Mouse (Mus musculus) midbrain, embryonic 16.5 days (tissue): ENCODE measurements around the gene Slc25a24. TPM values are rescaled to one million over a fixed set of nuclear protein-coding genes. Genes with fewer than 3 reads are reported as not detected.

Experiments used
- ATAC-seq: fragments of 200-750 bp; cut with Nextera tagmentation; 2 replicates; pipeline ENCODE4 v1.8.0; 2017; ENCODE audit warnings: moderate TSS enrichment
- H3K27ac ChIP-seq: fragments of 300-500 bp; sonication (generic); 2 replicates; pipeline ENCODE4 v1.5.1; 2014; ENCODE audit warnings: mild to moderate bottlenecking, low read length, mixed read lengths
- H3K27me3 ChIP-seq: fragments of 300-500 bp; sonication (generic); 2 replicates; pipeline ENCODE4 v1.6.1; 2014; ENCODE audit warnings: low read depth, low read length, mixed read lengths; ENCODE audit not compliant: control insufficient read depth, insufficient read depth
- H3K36me3 ChIP-seq: fragments of 300-500 bp; sonication (generic); 2 replicates; pipeline ENCODE4 v1.6.1; 2014; ENCODE audit warnings: mild to moderate bottlenecking, low read length, moderate library complexity, mixed read lengths; ENCODE audit not compliant: control insufficient read depth, insufficient read depth
- H3K4me1 ChIP-seq: fragments of 300-500 bp; sonication (generic); 2 replicates; pipeline ENCODE4 v1.6.1; 2014; ENCODE audit warnings: mild to moderate bottlenecking, low read length, mixed read lengths; ENCODE audit not compliant: control insufficient read depth, insufficient read depth
- H3K4me2 ChIP-seq: fragments of 300-500 bp; sonication (generic); 2 replicates; pipeline ENCODE4 v1.6.1; 2014; ENCODE audit warnings: mild to moderate bottlenecking, low read length, mixed read lengths
- H3K4me3 ChIP-seq: fragments of 300-500 bp; sonication (generic); 2 replicates; pipeline ENCODE4 v1.5.1; 2014; ENCODE audit warnings: low read depth, mild to moderate bottlenecking, low read length, moderate library complexity, mixed read lengths
- H3K9ac ChIP-seq: fragments of 300-500 bp; sonication (generic); 2 replicates; pipeline ENCODE4 v1.6.1; 2014; ENCODE audit warnings: low read depth, low read length, mixed read lengths
- H3K9me3 ChIP-seq: fragments of 300-500 bp; sonication (generic); replicated peaks from 2 replicates; pipeline ENCODE4 v1.6.1; 2014; ENCODE audit warnings: mild to moderate bottlenecking, low read length, mixed read lengths; ENCODE audit not compliant: control insufficient read depth, poor library complexity, severe bottlenecking
- WGBS: fragments of 180-500 bp; shearing (Covaris S2); extraction: QIAGEN DNeasy Blood & Tissue Kit; methylation state at CpG from one replicate; pipeline ENCODE4 v1.1.7; 2014; 5-methylcytosine and 5-hydroxymethylcytosine counted together
- polyA plus RNA-seq: library from polyadenylated mRNA; unstranded; fragments of >200 nt; fragmentation: Nextera tagmentation; extraction: Ambion mirVana; gene quantifications from 2 replicates; pipeline ENCODE4 v1.2.1, GENCODE M21; 2015

The Slc25a24 gene
- polyA plus RNA-seq, 1 experiment from 2014 or later: 4.3 TPM

DNA sequence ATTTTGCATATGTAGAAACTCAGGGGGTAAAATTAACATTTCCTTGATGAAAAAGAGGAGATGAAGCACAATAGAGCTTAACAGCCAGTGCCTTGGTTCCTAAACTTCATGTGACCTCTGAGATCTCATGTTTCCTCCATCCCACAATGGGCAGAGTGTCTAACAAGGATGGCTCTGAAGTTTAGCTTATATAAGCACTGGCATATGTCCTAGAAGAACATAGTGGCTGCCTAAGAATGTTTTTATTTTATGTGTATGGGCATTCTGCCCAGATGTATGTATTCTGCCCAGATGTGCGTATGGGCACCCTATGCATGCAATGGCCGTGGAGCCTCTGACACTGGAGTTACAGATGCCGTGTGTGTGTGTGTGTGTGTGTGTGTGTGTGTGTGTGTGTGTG, 34.5 kb downstream of the Slc25a24 start:
- no peak overlapping the region for H3K4me2 ChIP-seq
- no peak overlapping the region for H3K4me3 ChIP-seq
- H3K4me1 ChIP-seq: no peaks in the 10 kb centered on the region
- H3K9me3 ChIP-seq: no peaks in the 10 kb centered on the region
- no peak for ATAC-seq
- 93% methylated on average over 3 of the region's 3 CpGs for WGBS
- no peaks in the 10 kb centered on the region for H3K27me3 ChIP-seq
- no peak overlapping the region for H3K27ac ChIP-seq
- no peaks in the 10 kb centered on the region for H3K36me3 ChIP-seq
- H3K9ac ChIP-seq: no peak overlapping the region

DNA sequence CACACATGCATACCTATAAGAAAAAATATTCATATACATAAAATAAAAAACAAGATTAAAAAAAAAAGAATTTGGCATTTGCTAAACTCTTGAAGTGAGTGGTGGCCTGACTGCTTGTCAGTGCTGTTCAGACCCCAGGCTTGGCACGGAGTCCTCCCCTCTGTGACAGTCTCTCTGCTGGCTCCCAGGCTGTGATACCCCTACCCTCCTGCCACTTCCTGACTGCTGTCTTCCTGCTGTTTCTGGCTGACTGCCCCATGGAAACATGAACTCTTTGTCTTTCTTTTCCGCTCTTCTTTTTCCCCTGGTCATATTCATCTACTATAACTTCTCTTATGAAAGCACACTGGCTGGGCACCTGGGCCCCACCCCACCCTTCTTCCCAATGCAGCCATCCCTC, 41.1 kb downstream of the Slc25a24 start:
- Histone ChIP-seq H3K4me2 (no peak overlapping the region), H3K4me3 (no peak overlapping the region), H3K36me3 (no peaks in the 10 kb centered on the region), H3K9ac (no peak overlapping the region), H3K9me3 (no peaks in the 10 kb centered on the region), H3K4me1 (no peaks in the 10 kb centered on the region), H3K27me3 (no peaks in the 10 kb centered on the region), H3K27ac (no peak overlapping the region)
- no peak for ATAC-seq
- WGBS: 91% methylated on average over 2 of the region's 2 CpGs

DNA sequence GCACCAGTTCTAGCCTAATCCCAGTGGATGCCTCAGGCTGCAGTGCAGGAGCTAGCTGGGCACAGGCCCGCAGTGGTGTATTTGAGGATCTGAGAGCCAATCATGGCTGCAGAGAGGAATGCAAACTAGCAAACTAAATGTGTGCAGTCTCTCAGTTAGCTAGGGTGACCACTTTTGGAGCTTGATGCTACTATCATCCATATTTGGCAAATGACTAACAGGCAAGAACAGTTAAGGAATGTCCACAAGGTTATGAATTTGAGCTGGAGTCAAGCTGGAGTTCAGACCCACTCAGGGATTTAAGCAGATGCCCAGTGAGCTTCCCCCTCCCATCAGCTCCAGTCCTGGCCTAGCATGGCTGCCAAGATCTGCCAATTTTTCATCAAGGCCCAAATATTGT, 41.7 kb downstream of the Slc25a24 start:
- no peaks in the 10 kb centered on the region for H3K36me3 ChIP-seq
- H3K4me2 ChIP-seq: no peak overlapping the region
- 92% methylated on average over 1 of the region's 1 CpGs for WGBS
- H3K27ac ChIP-seq: no peak overlapping the region
- H3K27me3 ChIP-seq: no peaks in the 10 kb centered on the region
- no peak overlapping the region for H3K4me3 ChIP-seq
- no peak for ATAC-seq
- H3K4me1 ChIP-seq: no peaks in the 10 kb centered on the region
- no peak overlapping the region for H3K9ac ChIP-seq
- H3K9me3 ChIP-seq: no peaks in the 10 kb centered on the region

DNA sequence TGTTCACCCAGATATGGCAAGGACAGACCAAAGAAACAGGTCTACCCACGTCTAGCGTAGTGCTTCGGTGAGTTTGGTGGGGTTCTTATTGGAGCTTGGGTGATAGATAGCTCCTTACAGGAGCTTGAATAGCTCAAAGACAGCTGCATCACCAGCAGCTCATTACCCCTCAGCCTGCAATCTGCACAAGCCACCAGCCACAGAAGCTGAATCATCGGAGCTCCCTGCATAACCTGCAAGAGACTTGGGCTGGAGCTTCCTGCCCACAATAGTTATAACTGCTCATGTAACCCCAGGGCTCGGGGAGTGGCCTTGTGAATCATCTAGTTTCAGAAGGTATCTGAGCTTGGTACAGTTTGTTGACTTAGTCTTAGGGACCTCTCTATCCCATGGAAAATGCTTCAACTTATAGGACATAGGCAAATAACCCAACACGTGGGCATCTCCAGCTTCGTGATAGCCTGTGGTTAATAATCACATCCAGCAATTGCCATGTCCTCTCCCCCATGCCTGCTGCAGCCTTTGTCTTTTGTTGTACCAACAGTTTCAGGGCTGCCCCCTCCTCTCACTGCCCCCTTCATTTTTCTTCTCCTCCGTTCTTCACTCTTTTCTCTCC, 42.4 kb downstream of the Slc25a24 start:
- Histone ChIP-seq H3K4me1 (no peaks in the 10 kb centered on the region), H3K36me3 (no peaks in the 10 kb centered on the region), H3K27ac (no peak overlapping the region), H3K4me3 (no peak overlapping the region), H3K9me3 (no peaks in the 10 kb centered on the region), H3K27me3 (no peaks in the 10 kb centered on the region), H3K9ac (no peak overlapping the region), H3K4me2 (no peak overlapping the region)
- ATAC-seq: no peak
- WGBS: 92% methylated on average over 8 of the region's 8 CpGs

DNA sequence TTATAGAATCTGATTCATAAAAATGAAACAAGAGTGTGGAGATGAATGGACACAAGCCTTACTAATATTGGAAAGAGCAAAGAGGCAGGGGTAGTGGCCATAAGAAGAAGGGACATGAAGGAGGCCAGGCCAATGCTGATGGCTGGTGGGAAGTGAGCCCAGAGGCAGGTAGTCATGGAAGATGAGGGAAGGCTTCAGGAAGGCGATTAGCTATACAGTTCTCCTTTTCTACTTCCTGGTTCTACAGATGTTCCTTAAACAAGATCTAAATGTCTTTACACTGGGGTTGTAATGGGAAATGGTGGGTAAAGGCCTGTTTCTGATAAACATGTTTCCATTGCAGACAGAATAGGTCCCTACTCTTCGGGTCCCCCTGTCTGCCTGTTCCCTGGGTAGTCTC, 46.2 kb downstream of the Slc25a24 start:
- H3K9ac ChIP-seq: no peak overlapping the region
- no peaks in the 10 kb centered on the region for H3K36me3 ChIP-seq
- WGBS: 90% methylated on average over 2 of the region's 2 CpGs
- no peaks in the 10 kb centered on the region for H3K9me3 ChIP-seq
- no peak overlapping the region for H3K4me3 ChIP-seq
- H3K4me1 ChIP-seq: no peaks in the 10 kb centered on the region; the same call in 1 of the 2 replicates
- no peak for ATAC-seq
- no peaks in the 10 kb centered on the region for H3K27me3 ChIP-seq
- H3K27ac ChIP-seq: no peak overlapping the region
- H3K4me2 ChIP-seq: no peak overlapping the region

DNA sequence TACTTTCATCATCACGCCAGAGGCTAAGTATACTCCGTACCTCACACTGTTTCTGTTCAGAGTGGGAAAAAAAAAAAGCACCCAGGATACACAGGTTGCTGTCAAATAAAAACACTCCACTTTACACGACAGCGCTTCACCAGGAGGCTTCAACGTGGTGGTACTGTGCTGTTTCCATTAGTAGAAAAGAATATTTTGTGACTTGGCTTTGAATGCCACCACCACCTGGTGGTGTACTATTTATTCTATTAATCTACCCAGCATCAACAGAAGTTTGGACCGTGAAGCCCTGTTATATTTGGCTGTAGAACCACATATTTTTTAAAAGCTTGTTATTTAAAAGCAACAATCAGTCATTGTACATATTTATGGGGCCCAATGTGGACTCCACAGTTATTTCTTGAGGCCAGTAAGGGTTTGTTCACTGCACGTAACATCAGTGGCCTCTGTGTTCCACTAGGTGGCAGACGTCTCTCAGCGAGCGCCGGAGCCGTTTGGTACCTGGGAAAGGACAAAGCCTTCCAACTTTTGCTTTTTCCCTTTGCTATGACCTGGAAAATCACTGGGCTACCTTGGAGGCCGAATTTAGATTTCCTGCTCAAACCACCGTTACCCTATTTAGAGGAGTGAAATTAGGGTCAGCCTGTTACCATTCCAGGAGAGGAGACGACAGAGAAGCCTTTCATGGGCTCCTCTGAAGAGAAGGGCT, 48.3 kb downstream of the Slc25a24 start:
- Histone ChIP-seq H3K27me3 (no peaks in the 10 kb centered on the region), H3K27ac (no peak overlapping the region), H3K4me3 (no peak overlapping the region), H3K36me3 (no peaks in the 10 kb centered on the region), H3K4me1 (no peaks in the 10 kb centered on the region; the same call in 1 of the 2 replicates), H3K4me2 (peak overlapping the region; percentile 3; the same call in 1 of the 2 replicates), H3K9me3 (no peaks in the 10 kb centered on the region), H3K9ac (no peak overlapping the region)
- ATAC-seq: peak; percentile 86
- WGBS: 27% methylated on average over 15 of the region's 15 CpGs

DNA sequence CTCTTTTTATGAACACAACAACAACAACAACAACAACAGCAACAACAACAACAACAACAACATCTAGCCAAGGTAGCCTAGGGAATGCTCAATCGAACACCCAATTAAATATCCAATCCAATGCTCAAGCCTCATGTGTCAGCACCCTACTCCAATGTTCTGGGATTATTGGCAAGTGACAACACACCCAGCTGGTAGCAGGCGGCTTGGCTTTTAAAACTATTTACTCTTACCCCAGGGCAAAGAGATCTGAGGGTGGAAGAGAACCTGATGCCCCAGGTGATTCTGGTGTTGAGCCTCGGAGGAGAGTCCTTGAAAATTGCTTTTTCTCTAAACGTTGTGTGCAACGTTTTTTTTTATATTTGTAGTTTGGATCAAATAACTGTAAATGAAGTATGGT, 51.4 kb downstream of the Slc25a24 start:
- Histone ChIP-seq H3K9ac (no peak overlapping the region), H3K9me3 (no peaks in the 10 kb centered on the region), H3K4me1 (peaks cover 8% of the 10 kb centered on the region), H3K27me3 (no peaks in the 10 kb centered on the region), H3K4me2 (no peak overlapping the region), H3K36me3 (no peaks in the 10 kb centered on the region), H3K4me3 (no peak overlapping the region), H3K27ac (no peak overlapping the region)
- no peak for ATAC-seq
- 80% methylated on average over 5 of the region's 5 CpGs for WGBS

DNA sequence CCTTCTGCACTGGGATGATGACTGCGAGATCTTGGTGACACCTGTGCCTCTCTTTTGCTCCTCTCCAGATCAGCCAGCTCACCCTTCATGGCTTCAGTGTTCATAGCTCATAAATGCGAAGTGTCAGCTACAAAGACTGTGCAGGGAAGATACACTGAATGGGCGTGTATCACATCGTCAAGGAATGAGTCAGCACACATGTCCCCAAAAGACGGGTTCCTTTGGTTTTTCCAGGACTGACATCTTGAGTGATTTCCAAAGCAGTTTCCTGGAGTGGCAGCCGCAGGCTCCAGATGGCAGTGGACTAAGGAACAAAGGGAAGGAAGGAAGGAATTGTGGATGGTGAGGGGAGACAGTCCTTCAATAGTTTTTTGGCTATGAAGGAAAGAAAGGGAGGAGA, 55.8 kb downstream of the Slc25a24 start:
- no peaks in the 10 kb centered on the region for H3K27me3 ChIP-seq
- peaks cover 14% of the 10 kb centered on the region for H3K4me1 ChIP-seq
- no peak overlapping the region for H3K4me3 ChIP-seq
- ATAC-seq: no peak
- H3K9me3 ChIP-seq: no peaks in the 10 kb centered on the region
- no peak overlapping the region for H3K27ac ChIP-seq
- no peak overlapping the region for H3K4me2 ChIP-seq
- WGBS: 48% methylated on average over 6 of the region's 6 CpGs
- no peaks in the 10 kb centered on the region for H3K36me3 ChIP-seq
- no peak overlapping the region for H3K9ac ChIP-seq

DNA sequence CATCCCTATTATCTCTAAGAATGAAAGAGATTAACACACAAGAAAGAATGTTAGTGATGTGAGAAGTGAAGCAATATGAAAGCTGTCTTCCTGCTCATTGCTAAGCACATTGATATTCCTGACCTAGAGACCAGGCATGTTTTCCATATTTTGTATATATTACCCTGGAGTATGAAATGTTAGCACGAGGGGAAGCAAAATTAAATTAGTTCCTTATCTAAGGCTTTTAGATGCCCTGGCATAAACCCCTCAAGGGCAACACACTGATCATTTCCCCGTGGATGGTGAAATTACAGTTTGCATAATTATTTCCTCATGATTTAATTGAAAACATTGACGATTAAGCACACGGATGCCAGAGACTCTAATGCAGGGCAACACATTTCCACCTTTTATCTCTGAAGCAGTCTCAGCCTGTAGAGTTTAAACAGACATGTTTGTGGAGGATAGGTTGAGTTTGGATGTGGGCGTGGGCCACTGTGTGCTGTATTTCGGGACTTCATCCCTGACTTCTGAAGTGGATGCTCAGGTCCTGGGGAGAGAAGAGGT, 56.7 kb downstream of the Slc25a24 start:
- 58% methylated on average over 6 of the region's 6 CpGs for WGBS
- H3K4me1 ChIP-seq: peaks cover 14% of the 10 kb centered on the region
- H3K4me2 ChIP-seq: no peak overlapping the region
- H3K27me3 ChIP-seq: no peaks in the 10 kb centered on the region
- H3K4me3 ChIP-seq: no peak overlapping the region
- H3K36me3 ChIP-seq: no peaks in the 10 kb centered on the region
- peak; percentile 55 for ATAC-seq
- H3K27ac ChIP-seq: no peak overlapping the region
- no peak overlapping the region for H3K9ac ChIP-seq
- H3K9me3 ChIP-seq: no peaks in the 10 kb centered on the region
